Mouse (Mus musculus) T-helper 17 cell (primary cell): ENCODE results near the gene Ttc29.

Experiments
- in situ Hi-C, 2 experiments: fragments of 300-600 bp; cut with MboI, MseI; formaldehyde crosslinking; loops; 1 replicate in 1 of 2; 2 replicates in 1 of 2; pipeline ENCODE4 v1.15.1; 2025; ENCODE audit warnings: high pct_unique_total_duplicates in 2 of 2

Ttc29 gene

GRCm38 (mm10) chr8:78213074-78213473 lies at the start of gene Ttc29:
Ttc29 (plus strand) TSS chr8:78213297.
- in situ Hi-C loops = loop anchor here in 1 of 2 experiments (5.0 kb wide), 1 partner anchor 89 kb away; no protein-coding TSS in a partner anchor

DNA sequence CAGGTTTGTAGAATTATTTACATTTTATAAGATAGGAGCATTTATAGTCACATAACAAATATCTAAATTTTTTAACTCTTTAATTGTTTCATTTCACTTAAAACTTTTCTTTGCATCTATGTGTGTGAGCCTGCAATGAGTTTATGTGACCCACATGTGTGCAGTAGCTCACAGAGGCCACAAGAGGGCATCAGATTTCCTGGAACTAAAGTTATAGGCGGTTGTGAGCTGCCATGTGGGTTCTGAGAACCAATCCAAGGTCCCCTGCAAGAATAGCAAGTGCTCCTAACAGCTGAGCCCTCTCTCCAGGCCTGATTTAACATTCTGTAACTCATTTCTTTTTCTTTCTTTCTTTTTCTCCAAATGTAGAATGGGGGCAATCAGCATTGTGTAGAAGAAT lies 41.7 kb upstream of the Ttc29 start:
- in situ Hi-C loops = no loop called here

DNA sequence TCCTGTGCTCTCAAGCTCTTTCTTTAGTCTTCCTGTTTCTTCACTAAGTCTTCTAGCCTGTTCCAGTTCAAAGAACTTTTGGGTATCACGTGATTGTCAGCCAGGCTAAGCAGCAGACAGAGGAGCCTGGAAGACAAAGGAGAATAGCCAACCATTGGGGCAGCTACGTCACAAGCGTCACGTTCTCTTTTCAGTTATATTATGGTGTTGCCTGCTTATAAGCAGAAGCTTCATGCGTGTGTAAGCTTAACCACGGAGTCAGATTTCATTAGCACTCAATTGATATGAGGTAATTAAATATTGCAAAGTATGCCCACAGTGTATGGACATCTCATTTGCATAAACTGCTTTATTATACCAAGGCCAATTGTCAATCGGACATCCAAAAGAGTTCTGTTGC lies 30.4 kb upstream of the Ttc29 start:
- in situ Hi-C loops = no loop called here

- in situ Hi-C loops = no loop called here
Observed at GRCm38 (mm10) chr8:78183414-78183813, 29.7 kb upstream of the Ttc29 start.

DNA sequence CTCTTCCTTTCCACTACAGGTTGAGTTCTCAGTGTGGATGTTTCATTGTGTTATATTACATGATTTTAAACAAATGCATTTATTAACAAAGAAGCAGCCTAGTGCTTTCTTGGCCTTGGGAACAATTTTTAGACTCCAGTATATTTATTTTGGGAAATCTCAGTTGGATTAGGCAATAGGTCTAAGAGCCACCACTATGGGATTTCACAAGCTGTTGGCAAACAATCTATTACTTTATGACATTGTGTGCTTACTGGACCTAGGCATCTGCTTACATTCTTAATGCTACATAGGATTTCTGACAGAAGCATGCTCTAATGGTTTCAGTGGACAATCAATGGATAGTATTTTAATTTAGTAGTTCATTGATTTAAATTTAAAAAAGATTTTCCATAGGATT lies 26.0 kb upstream of the Ttc29 start:
- in situ Hi-C loops = no loop called here

DNA sequence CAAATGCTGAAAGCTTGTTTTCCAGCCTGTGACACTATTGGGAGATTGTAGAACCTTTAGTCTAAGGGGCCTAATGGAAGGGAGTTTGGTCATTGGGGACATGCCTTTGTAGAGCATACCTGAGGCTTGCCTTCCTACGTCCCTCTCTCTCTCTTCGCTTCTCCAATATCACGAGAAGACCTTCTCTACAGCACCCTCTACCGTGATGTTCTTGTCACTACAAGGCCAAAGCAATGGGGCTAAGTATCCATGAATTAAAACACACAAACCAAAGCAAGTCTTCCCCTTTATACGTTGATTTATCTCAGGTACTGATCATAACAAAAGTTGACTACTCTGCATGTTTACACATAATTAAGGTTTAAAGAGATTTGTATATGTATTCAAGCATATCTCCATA lies 8.9 kb upstream of the Ttc29 start:
- in situ Hi-C loops = loop anchor here in 1 of 2 experiments (10.0 kb wide), 1 partner anchor 1141 kb away; no protein-coding TSS in a partner anchor

DNA sequence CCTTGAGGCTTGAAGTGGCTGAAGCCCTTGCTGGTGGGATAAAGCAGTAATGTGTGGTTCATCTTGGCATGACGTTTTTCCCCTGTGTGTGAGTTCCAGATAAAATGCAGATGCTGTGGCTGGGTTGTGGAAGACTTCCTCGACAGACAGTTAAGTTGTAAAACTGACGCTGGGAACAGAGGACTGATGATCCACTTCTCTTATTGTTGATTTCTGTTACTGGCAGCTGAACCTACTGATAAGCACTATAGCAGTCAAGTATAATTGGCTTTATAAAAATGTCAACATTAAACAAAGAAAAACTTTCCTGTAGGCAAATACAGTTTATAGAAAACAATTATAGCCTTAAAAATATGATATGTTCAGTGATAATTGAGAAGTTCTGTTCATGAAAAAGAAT lies 2.7 kb upstream of the Ttc29 start:
- in situ Hi-C loops = loop anchor here in 1 of 2 experiments (5.0 kb wide), 1 partner anchor 92 kb away; no protein-coding TSS in a partner anchor

GRCm38 (mm10) chr8:78214645-78215044 lies 1.5 kb downstream of the Ttc29 start:
- in situ Hi-C loops = loop anchor here in 1 of 2 experiments (5.0 kb wide), 1 partner anchor 88 kb away; no protein-coding TSS in a partner anchor

DNA sequence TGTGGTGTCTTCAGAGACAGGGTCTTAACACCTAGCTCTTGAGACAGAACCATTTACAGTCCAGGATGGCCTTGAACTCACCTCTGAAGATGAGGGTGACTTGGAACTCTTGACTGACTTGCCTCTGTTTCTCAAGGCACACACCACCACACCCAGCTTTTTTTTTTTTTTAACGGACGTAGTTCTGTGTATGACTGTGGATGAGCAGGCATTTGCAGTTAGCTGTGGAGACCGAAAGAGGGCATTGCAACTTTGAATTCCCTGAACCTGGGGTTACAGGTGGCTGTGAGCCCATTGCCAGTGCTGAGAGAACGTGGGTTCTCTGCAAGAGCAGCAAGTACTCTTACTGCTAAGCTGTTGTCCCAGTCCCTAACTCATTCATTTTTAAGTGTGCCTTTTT lies 13.0 kb downstream of the Ttc29 start:
- in situ Hi-C loops = loop anchor here in 1 of 2 experiments (25.0 kb wide), 2 partner anchors 661 to 861 kb away; no protein-coding TSS in a partner anchor

DNA sequence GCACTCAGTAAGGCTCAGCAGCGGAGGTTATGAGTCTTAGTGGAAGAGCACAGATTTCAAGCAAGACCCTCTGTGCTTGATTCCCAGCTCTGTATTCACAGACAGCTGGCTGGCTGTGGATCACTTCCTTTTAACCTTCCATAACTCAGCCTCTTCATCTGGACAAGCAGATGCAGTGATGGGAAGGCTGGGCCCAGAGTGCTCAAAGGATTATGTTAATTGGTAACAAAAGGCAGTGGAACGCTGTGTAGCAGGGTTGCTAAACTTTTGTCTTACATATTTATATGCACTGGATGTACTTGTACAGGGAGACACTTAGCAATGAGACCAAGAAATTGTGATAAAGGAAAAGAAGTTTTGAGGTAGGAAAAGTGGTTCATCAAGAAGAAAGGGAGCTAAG lies 17.6 kb downstream of the Ttc29 start:
- in situ Hi-C loops = loop anchor here in 1 of 2 experiments (25.0 kb wide), 2 partner anchors 657 to 857 kb away; no protein-coding TSS in a partner anchor

GRCm38 (mm10) chr8:78232870-78233707 lies 20.0 kb downstream of the Ttc29 start:
- in situ Hi-C loops = loop anchor here in 1 of 2 experiments (25.0 kb wide), 2 partner anchors 654 to 854 kb away; no protein-coding TSS in a partner anchor

GRCm38 (mm10) chr8:78233708-78234201 lies 20.7 kb downstream of the Ttc29 start:
- in situ Hi-C loops = loop anchor here in 1 of 2 experiments (25.0 kb wide), 2 partner anchors 654 to 854 kb away; no protein-coding TSS in a partner anchor

DNA sequence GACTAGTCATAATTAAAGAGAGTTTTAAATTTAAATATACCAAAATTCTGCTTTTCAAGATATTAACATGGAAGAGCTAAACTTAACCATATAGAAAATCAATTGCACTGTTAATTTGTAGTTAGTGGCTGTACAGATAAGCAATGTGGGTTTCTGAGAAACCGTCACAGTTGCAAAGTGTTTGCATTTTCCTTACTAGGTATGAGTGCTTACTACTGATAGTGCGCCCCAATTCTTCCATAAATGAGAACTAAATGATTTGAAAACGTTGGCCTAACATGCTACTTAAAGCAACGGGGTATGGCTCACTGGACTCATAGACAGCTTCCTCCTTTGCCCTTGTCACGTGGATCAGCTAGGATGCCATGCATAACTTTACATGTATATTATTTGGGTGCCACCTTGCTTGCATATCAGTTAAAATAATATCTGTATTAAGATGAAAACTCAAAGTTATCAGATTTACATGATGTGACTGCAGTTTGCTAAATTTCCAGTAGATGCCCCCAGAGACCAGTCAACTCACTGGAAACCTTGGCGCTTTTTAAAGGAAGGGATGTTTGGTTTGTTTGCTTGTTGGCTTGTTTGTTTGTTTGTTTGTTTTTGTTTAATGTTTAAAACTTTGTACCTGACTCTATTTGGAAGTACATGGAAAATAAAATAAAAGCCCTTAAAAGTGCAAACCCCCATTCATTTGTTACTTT lies 25.0 kb downstream of the Ttc29 start:
- in situ Hi-C loops = loop anchor here in 1 of 2 experiments (25.0 kb wide), 2 partner anchors 649 to 849 kb away; no protein-coding TSS in a partner anchor

DNA sequence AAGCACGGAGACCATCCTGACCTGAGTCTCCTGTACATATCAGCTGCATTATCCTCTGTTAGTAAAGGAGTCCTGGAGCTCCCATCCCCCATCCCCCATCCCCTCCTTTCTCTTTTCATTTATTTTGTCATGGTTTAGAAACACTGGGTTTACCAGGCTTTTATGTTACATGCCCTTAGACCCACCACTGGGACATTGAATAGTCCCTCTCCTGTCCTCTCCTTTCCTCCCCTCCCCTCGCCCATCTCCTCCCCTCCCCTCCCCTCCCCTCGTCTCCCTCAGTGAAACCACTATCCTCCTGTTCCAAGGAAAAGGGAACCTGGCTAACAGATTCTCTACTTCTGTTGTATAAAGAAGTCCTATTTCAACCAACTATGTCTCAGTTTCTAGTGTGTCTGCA lies 38.0 kb downstream of the Ttc29 start:
- in situ Hi-C loops = no loop called here

DNA sequence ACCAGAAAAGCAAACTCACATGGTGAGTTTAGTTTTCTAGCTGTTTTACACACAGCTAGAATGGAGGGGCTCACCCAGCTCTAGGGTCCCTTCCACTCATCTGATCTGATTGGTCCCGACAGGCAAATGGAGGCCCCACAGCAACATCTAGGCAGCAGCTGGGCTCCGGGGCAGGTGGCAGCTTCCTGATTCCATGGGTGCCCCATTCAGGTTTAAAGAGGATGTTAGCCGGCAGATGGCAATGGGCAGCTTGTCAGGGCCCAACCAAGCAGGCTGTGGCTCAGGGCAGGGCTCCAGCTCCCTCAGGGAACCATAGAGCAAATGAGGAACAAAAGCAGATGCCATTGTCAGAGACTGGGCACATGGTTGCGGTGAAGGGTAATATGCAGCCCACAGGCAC lies 41.3 kb downstream of the Ttc29 start:
- in situ Hi-C loops = no loop called here

DNA sequence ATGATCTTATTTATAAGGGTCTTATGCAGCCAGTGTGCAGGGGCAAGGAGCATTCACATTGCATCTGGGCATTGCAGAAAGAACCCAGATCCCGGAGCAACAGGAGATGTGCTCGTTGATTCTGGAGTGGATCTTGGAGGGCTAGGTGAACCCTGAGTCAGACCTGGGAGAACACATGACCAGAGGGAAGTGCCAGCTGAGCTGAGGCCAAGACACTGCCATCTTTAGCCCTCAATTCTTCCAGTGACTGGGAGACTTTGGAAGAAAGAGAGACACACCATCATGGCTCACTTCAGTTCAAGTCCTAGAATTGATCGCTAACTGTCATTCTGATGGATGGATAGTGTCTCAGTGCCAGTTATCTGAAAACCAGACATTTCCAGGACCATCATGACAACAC lies 41.9 kb downstream of the Ttc29 start:
- in situ Hi-C loops = no loop called here

GRCm38 (mm10) chr8:78265506-78265905 lies 52.4 kb downstream of the Ttc29 start:
- in situ Hi-C loops = no loop called here

GRCm38 (mm10) chr8:78266231-78266630 lies 53.1 kb downstream of the Ttc29 start:
- in situ Hi-C loops = no loop called here

DNA sequence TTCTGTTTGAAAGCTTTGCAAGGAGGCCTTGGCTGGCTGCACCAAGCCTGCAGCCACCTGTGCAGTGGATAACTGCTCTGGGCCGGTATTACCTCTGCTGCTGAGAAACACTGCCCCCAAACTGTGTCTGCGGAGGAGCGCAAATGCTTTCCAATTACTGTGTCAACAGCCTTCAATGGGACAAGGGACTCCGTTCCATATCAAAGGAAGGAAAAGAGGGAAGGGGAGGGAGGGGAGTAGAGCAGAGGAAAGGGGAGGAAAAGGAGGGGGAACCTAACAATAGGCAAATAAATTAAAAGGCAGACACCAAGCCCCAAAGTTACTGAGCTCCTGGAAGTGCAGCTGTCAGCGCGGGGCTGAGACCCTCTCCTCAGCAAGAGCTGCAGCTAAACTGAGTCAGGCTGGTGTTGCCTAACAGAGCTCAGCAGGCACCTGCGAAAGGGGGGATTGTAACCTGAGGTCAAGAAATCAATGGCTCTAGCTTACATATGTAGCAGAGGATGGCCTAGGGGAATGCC lies 54.9 kb downstream of the Ttc29 start:
- in situ Hi-C loops = no loop called here

- in situ Hi-C loops = no loop called here
Observed at GRCm38 (mm10) chr8:78269281-78269680, 56.2 kb downstream of the Ttc29 start.

DNA sequence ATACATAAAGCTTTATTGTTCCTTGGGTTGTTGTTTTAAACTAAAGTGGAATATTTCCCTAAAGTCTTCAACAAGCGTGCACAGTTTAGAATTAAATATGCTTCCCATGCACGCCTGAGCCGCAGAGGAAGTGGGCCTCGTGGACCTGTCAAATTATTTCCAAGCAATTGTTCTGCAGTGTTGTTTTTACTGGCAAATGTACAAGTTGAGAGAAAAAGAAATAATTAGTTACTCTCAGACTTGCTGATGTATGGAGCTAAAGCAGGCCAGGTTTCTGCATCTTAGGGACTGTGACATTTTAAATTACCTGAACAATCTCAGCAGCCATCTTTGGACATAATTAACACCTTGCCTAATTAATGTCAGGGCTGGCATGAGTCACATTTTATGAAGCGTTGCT lies 58.3 kb downstream of the Ttc29 start:
- in situ Hi-C loops = loop anchor here in 1 of 2 experiments (5.0 kb wide), 1 partner anchor 71 kb away; no protein-coding TSS in a partner anchor

GRCm38 (mm10) chr8:78276120-78276519 lies 63.0 kb downstream of the Ttc29 start:
- in situ Hi-C loops = no loop called here
